Mouse (Mus musculus): ENCODE measurements around the gene Mical2.

Gene Mical2

DNA sequence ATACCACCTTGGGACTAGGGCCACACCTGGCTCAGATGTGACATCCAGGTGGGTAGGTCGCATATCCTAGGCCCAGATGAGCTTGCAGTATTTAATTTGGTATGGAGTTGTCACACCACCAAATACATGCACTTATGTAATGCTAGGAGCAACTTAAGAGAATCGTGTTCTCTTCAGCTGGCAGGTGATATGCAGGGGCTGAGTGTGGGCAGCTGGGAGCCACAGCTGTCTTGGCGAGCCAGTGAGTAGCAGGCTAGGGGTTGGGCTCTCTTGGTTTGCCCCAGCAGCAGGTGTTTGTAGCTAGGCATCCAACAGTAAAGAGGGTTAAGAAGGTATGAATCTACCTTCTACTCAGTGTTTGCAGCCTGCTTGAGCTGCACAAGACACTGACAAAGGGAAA, 49.4 kb downstream of the Mical2 start:
- DNase-seq (ENCODE audit: low read depth, low spot score): no peak

DNA sequence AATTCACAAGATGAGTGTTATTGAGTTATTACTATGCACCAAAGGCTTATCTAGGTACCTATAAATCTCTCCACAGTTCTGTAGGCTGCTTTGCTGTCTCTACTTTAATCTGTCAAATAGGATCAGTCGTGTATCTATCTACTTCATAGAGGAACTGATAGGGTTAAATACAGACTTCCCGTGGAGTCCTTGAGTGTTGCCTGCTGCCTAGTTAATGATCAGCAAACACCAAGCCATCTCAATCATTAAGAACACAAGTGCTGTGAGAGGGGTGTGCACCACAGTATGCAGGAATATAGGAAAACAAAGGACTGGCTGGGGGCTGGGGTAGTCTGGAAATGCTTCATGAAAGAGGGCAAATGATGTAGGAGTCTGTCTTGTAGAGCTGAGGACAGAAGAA, 50.2 kb downstream of the Mical2 start:
- no peak for DNase-seq (ENCODE audit: low read depth, low spot score)

DNA sequence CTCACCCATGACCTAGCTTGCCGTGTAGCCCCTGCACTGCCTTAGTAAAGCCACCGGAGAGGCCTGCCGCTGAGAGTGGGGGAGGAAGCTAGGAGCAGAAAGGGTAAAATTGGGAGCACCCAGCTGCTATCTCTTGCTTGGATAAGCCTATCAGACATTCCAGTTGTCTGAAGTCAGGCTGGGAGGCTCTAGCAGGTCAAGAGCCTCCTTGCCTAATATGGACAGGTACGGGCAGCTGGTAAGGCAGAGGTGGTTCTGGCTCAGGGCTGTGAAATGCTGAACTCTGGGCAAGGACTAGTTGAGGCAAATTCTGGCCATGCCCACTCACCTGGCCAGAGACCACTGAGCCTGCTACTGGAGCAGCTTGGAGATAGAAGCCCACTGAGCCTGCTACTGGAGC, 51.2 kb downstream of the Mical2 start:
- DNase-seq (ENCODE audit: low read depth, low spot score): no peak

DNA sequence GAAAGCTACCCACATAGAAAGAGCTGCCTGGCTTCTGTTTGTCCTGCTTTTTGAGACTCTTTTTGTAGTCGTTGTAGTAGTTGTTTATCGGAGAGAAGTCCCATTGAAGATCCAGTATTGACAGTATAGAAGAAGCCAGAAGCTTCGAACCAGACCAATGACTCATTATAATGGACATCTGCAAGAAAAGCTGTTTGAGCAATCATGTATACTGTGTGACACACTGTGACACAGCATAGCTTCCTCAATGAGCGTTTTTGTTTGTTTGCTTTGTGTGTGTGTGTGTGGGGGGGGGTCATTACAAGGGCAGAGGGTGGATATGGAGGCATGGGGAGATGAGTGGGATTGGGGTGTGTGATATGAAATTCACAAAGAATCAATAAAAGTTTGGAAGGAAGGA, 53.0 kb downstream of the Mical2 start:
- DNase-seq (ENCODE audit: low read depth, low spot score): no peak

DNA sequence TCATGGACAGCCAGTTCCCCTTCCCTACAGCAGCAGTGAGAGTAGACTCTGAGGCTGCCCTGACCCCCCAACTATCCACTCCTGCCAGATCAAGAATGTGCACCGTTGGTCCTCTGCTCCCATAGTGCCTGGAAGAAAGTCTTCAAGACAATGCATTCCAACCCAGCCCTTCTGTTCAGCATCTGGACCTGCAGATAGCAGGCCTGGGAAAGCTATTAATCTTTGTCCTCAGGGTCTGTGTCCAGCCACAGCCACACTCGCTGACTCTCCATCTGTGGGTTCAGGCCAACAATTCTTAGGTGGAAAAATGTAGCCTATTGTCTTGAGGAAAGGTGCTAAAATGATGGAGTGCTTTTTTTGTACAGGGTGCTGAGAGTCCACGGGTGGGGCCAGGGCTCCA, 54.8 kb downstream of the Mical2 start:
- DNase-seq (ENCODE audit: low read depth, low spot score): no peak

DNA sequence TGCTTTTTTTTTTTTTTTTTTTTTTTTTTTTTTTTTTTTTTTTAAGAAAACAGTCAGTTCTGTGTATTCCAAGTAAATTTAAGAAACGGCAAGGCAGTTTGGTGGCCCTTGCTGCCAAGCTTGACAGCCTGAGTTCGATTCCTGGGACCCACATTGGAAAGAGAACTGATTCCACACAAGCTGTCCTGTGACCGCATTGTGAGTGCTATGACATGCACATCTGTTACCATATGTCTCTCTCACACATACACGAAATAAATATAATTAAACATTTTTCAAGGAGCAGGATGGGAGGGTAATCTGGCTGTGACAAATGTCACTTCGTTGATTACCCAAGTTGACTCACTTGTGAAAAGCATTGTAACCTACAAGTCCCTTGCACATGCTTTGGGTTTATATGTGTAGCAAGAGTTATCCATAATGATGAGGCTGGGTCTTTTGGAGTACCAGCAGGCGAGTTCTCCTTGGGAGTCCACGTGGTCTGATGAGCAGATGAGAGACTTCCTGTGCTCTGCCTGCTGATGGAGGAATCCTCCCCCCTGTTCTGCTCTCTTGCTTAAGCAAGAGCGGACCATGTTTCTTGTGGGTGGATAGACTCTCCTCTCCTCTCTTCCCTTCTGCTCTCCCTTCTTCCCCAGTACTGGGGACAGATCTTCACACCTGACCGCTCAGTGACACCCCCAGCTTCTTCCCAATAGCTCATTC, 58.1 kb downstream of the Mical2 start:
- no peak for DNase-seq (ENCODE audit: low read depth, low spot score)

DNA sequence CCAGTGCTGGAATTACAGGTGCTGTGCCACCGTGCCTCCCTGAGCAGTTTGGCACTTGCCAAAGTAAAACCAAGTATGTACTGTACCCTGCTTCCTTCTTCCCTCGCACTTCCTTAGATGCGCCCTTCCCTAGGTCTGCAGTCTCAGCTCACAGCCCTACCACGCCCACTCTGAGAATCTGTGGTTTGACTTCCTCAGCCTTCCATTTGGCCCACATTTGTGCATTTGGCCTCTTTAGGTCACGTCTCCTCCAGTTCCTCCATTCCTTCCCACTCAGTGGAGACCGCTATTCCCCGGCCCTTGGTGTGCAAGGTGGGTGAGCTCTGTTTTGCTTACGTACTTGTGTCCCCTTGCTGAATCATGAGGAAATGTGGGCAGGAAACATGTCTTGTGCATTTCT, 59.9 kb downstream of the Mical2 start:
- DNase-seq (ENCODE audit: low read depth, low spot score): no peak

DNA sequence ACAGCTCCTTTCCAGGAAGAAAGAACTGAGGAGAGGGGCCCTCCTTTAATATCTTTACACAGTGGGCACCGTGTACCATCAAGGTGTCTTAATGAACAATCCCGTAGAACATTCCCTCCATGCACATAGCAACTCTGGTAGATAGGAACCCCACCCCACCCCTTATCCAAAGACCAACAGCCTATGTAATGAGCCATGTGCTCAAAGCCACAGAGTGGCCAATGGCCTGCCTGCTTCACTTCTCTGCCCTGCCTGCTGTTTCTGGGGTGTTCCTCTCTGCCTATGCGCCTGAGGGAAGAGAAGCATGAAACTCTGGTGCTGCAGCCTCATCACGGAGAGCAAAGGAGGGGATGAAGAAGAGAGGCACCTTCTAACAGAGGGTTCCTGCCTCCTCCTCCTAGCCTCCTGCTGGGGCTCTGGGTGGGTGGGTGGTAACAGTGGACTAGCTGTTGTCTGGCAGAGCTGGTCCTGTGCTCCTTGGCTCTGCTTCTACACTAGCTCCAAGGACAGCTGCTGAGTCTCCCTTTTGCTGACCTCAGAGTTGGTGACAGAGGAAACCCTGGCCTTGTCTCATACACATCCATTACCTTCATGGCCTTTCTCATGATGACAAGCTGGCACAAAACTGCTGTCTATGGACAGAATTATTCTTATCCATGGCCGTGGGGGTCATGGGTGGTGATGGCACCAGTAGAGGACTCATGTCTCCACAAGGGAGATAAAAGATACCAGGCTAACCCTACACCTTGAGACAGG, 62.9 kb downstream of the Mical2 start:
- no peak for DNase-seq (ENCODE audit: low read depth, low spot score)

DNA sequence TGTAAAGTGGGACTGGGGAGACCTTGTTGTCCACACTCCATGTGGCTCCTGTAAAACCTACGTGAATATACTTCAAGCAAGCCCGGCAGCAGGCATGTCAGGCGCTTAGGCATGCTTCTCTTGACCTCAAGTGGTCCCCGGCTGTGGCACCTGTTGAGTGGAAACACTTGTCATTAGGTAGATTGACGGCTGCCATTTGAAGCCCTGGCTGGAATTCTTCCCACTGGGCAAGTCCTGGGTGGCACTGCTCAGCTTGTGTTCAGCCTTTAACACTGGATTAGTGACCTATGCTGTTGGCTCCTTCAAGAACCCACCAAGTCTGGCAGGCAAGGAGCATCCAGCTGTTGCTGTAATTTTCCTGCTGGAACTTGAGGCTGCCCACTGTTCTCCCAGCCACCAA, 63.9 kb downstream of the Mical2 start:
- no peak for DNase-seq (ENCODE audit: low read depth, low spot score)

DNA sequence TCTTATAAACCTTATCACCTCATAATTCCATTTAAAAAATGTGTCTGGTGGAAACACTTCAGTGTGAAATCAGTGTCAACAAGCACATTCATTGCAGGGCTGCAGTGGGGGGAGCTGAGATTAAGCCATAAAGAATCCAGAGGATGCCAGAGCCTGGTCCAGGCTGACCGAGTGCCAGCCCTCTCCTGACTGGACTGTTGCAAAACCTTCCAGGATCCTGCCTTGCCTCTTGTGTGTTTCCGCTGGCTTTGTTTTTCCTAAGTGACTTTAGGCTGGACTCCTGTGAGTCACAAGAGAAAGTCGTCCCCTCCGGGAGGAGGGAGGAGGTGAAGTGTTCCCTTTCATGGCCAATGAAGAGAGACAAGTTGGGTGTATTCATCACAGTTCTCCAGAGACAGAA, 64.3 kb downstream of the Mical2 start:
- DNase-seq (ENCODE audit: low read depth, low spot score): no peak

DNA sequence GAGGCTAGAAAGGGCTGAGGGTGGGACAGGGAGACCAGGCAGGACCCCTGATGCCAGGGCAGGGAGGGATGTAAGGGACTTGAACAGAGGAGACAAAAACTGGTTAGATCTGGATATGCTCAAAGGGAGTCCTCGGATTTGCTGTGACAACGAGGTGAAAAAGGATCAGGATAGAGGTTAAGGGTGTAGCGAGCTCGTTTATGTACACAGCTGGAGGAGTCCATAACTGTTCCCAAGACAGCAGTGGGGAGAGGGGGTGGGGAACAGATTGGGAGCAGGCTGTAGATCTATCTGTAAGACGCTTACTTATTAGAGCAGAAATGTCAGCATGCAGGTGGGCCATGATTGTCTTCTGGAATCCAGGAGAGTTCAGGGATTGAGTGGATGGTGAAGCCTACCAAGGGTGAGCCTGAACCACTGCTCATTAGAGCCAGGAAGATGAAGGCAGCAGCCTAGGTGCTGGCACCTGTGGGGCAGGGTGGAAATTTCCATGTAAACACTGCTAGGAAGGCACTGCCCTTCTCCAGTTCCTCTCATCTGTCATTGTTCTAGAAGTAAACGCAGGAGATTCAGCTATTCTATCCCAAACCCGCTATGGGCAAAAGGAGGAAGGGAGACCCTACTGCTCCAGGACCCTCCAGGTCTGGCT, 67.9 kb downstream of the Mical2 start:
- DNase-seq (ENCODE audit: low read depth, low spot score): no peak

DNA sequence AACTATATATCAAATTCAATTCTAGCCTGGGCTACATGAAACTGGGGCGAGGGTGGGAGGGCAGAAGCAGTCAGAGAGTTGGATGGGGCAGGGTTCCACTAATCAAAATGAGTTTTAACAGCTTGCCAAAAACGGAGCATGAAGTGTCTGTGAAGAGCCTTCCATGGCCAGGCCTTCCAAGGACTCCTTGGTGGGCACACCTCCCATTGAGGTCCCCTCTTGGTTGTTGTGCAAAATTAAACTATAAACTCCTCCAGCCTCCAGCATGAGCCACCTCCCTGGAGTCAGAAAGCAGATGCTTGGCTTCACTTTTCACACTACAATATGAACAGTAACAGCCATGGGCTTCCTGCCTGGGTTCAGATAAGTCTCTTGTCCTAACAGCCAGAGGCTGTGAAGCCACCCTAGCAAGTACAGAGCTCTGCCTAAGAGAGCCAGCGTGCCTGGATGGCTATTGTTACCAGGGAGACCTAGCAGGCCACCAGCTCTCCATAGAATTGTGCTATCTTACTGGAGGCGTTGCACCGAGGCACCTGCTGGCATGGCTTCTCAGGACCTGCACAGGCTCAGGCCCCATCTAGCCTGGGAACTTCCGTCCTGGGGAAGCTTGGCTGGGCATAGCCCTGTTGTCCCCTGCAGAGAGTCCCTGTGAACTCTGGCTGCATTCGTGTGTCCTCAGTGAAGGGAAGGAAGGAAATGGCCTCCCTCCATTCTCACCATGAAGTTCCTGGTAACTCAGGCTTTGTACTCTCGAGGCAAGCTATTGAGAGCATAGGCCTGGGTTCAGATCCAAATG, 70.0 kb downstream of the Mical2 start:
- DNase-seq (ENCODE audit: low read depth, low spot score): no peak

DNA sequence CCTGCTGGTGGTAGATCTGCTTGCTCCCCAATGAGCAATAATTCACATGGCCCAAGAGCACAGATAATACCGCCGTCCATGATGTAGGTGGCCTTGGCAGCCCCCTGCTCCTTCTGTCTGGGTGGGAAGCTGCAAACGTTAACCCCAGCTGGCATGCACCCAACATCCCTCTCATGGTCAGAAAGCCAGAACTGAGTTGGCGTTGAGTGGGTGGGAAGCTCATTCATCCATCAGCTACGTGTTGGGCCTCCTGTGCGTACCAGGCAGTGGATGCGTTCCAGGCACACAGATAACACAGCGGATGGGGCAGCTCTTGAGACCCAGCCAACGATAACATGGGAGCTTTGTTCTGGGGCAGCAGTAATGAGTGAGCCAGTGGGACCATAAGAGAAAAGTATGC, 72.4 kb downstream of the Mical2 start:
- DNase-seq (ENCODE audit: low read depth, low spot score): no peak

DNA sequence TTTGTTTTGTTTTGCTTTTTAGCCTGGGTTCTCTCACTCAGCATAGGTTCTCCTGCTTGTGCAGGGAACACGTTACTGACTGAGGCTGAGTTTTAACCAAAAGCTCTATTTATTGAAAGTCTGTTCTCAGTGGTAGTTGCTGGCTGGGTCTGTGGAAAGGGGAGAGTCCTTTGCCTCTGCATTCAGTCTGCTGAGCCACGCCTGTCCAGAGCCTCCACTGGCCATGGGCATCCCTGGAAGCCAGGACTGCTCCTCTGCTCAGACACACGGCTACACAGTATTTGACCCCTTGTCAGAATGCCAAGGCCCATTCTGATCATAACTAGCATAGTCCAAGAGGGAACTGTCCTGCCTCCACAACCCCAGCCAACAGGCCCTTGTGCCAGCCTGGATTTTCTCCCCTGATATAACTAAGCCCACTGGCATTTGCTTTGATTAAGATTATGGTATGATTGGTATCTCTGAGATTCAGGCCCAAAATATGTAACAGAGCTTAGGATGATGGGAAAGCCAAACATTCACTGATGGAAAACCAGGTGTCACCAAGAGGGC, 73.3 kb downstream of the Mical2 start:
- no peak for DNase-seq (ENCODE audit: low read depth, low spot score)

DNA sequence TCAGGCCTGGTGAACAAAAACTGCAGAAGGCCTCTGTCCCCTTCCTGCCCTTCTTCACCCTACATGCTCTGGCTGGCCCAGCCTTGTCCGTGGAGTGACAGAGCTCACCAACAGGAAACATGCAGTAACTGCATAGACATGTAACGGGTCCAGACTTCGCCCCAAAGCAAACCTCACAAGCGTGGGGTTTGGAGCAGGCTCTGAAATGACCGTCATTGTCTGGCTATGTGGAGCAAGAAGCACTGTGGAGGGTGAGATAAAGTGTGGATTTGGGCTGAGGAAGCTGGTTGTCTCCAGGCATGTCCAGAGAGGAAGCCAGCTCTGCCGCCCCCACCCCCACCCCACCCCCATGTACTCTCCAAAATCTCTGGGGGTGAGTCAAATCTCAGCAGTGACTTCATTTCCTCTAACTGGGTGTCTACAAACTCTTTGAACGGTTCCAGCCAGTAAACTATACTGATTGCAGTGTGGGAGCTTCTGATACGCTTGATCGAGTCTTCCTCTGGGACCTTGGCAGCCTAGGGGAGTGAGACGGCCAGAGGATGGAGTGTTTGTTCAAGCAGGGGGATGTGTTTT, 74.0 kb downstream of the Mical2 start:
- DNase-seq (ENCODE audit: low read depth, low spot score): no peak

DNA sequence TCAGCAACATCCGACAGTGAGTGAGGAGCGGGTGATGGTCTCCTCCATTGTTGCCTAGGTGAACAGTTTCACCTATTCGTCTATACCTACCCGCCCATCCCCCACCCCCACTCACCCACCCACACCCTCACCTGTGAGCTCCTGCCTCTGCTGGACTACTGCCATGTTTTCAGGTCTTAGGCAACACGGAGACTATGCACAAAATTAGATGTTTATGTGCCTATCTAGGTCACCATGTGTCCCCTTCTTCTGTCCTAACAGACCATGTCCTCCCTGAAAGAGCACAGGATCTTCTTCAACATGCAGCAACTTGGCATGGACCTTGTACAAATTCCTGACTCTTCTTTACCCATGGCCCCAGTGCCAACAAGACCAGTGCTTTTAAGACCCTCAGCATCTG, 74.5 kb downstream of the Mical2 start:
- DNase-seq (ENCODE audit: low read depth, low spot score): no peak

DNA sequence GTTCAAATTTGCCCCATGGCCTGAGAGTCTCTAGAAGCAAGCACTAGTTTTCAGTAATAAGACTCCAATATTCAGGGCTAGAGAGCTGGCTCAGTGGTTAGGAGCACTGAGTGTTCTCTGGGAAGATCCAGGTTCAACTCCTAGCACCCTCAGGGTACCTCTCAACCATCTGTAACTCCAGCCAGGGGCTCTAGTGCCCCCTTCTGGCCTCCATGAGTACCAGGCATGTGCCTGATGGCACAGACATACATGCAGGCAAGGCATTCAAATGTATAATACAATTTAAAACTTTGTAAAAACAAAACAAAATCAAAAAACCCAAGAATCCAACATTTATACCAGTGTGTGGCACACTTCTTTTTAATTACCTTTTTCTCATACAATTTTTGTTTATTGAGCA, 75.4 kb downstream of the Mical2 start:
- DNase-seq (ENCODE audit: low read depth, low spot score): no peak

DNA sequence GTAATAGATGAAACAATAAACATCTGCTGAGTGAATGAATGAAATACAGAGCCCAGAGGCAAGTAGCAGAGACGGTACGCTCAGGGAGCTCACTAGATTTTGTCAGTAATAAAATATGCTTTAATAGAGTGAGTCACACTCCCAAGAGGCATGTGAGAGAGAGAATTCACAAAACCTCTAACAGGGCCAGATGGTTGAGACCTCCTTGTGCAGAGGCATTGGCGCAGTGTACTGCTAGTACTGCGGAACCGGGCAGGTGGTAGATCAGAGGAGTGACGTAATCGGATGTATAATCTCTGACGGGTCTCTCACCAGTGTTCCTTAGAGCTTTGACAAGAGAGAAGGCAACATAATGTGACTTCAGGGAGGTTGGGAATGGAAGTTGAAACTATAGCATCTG, 78.7 kb downstream of the Mical2 start:
- no peak for DNase-seq (ENCODE audit: low read depth, low spot score)

DNA sequence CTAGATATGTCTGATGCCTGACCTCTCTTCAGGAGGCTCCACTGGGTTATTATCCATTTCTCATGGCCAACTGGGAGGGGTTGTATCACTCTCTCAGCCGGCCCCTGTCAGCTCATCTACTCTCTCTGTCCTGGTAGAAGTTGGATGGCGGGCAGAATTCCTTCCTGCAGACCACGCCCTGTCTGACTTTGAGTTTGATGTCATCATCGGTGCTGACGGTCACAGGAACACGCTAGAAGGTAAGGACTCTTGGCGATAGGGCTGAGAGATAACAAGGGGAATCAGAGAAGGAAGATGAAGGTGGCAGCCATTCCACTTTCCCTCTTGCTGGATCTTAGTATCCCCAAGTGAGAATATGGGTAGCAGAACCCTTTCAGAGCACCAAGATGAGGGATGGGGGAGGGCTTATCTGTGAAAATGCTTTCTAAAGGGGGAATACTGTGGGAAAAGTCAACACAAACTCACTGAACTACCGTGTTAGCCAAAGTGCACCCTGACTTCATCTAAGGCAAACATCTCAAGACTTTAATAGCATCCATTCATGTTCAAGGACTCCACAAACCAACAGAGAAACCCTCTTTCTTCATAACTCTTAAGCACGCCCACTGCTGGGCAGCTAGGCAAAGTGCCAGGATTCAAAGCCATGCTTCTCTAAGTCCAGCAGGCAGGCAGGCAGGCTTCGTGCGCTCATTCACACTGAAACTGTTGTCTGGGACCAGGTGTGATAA, 83.8 kb downstream of the Mical2 start:
- DNase-seq (ENCODE audit: low read depth, low spot score): no peak

DNA sequence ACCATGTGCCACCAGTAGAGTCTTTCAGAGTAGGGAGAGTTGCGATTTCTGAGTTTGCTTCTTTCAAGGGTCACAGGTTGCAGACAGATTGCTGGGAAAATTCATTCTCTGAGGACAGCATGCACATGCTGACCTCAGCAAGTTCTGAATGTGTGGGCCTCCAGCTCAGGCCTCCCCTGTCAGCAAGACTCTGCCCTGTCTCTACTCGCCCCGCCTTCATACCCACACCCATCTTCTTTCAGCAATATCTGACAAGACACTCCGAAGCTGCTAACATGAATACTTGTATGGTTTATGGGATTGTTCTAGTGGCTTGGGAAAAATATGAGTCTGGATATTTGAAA, 84.3 kb downstream of the Mical2 start:
- no peak for DNase-seq (ENCODE audit: low read depth, low spot score)

DNA sequence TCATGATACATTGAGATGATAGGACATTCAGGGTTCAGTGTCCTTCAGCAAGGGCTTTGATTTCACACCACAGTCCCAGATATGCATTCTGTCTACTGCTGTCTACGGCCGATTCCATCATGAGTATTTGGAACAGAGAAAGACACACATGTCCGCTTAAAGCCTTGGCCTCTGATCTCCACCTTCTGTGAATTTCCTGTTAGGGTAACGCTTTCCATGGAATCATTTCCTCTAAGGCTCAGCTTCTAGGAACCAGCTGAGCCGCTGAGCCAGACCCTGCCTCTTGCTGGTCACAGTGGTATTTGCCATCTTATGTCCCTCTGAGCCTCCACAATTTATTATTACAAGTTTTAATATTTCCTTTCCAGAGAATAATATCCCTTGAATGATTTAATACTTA, 87.6 kb downstream of the Mical2 start:
- no peak for DNase-seq (ENCODE audit: low read depth, low spot score)

Data from retina, postnatal 7 days (tissue).